9 mouse cellular contexts compared by ENCODE assay signal in genomic region chr13:23310036-23310435, GRCm38 (mm10). TPM values are rescaled to one million over a fixed set of nuclear protein-coding genes. Genes with fewer than 3 reads are reported as not detected.
DNase-seq lines count a peak whose midpoint lies in the region; ATAC-seq lines count a peak whose summit lies in the region.
"Had no signal": no experiment of that assay in that cellular context is flagged by ENCODE, and none has a peak within 500 bp of the region (broad histone marks: within the 10 kb centered on the region; RNA-seq: fewer than 3 reads in every experiment).

No protein-coding gene starts in this region.

- 2% methylated on average over 11 of the region's 11 CpGs for WGBS in kidney, embryonic 16.5 days
- WGBS in embryonic facial prominence, embryonic 13.5 days, result 3% methylated on average over 11 of the region's 11 CpGs
- 2% methylated on average over 11 of the region's 11 CpGs for WGBS in limb, embryonic 10.5 days
- 2% methylated on average over 11 of the region's 11 CpGs for WGBS in neural tube, embryonic 14.5 days

- no peak for ATAC-seq in kidney, embryonic 16.5 days (ENCODE audit: low FRiP score, low TSS enrichment)
- no peak for ATAC-seq in embryonic facial prominence, embryonic 13.5 days (ENCODE audit: insufficient number of reproducible peaks, insufficient read depth, low FRiP score, low TSS enrichment, low read depth)
- ATAC-seq in neural tube, embryonic 14.5 days (ENCODE audit: low read depth), result no peak

- peak overlapping the region; percentile 53 for H3K4me2 ChIP-seq in kidney, embryonic 16.5 days (replicated peaks; ENCODE audit: low read depth, low read length)
- H3K4me2 ChIP-seq in embryonic facial prominence, embryonic 13.5 days, result peak overlapping the region; percentile 71
- H3K4me2 ChIP-seq in neural tube, embryonic 14.5 days (ENCODE audit: low read depth, low read length), result peak overlapping the region; percentile 46; the same call in 1 of the 2 replicates

- H3K27ac ChIP-seq in kidney, embryonic 16.5 days (ENCODE audit: low read length), result no peak overlapping the region
- no peak overlapping the region for H3K27ac ChIP-seq in embryonic facial prominence, embryonic 13.5 days
- H3K27ac ChIP-seq in limb, embryonic 10.5 days, result no peak overlapping the region
- H3K27ac ChIP-seq in neural tube, embryonic 14.5 days (ENCODE audit: low read depth, low read length), result no peak overlapping the region

- H3K9me3 ChIP-seq in kidney, embryonic 16.5 days (ENCODE audit: low read length), result no peaks in the 10 kb centered on the region
- H3K9me3 ChIP-seq in embryonic facial prominence, embryonic 13.5 days, result no peaks in the 10 kb centered on the region
- no peaks in the 10 kb centered on the region for H3K9me3 ChIP-seq in limb, embryonic 10.5 days (replicated peaks)
- H3K9me3 ChIP-seq in neural tube, embryonic 14.5 days (ENCODE audit: control insufficient read depth, low read length), result no peaks in the 10 kb centered on the region

- peaks cover 57% of the 10 kb centered on the region for H3K27me3 ChIP-seq in kidney, embryonic 16.5 days (ENCODE audit: insufficient read depth, low read length)
- peaks cover 87% of the 10 kb centered on the region for H3K27me3 ChIP-seq in embryonic facial prominence, embryonic 13.5 days
- H3K27me3 ChIP-seq in limb, embryonic 10.5 days (ENCODE audit: low read depth, poor library complexity, severe bottlenecking), result peaks cover 53% of the 10 kb centered on the region
- H3K27me3 ChIP-seq in neural tube, embryonic 14.5 days (ENCODE audit: control insufficient read depth, insufficient read depth, low read length), result peaks cover 36% of the 10 kb centered on the region

- DNase-seq in kidney, adult 9 months, result no peak
- DNase-seq in limb, embryonic 10.5 days (ENCODE audit: low spot score), result peak; percentile 49
- no peak for DNase-seq in right cerebral cortex, adult 18-20 months
- DNase-seq in right cerebral cortex, adult 2 months (ENCODE audit: low spot score in 2 of 2), result no peak
- no peak for DNase-seq in cerebellum, postnatal 25 days
- DNase-seq: thymus, adult 18-20 months had no signal

- H3K9ac ChIP-seq in kidney, embryonic 16.5 days (replicated peaks; ENCODE audit: low read length), result no peak overlapping the region
- no peak overlapping the region for H3K9ac ChIP-seq in embryonic facial prominence, embryonic 13.5 days
- no peak overlapping the region for H3K9ac ChIP-seq in neural tube, embryonic 14.5 days (replicated peaks; ENCODE audit: low read depth, low read length)

- H3K4me1 ChIP-seq in kidney, embryonic 16.5 days (ENCODE audit: insufficient read depth, low read length), result peaks cover 28% of the 10 kb centered on the region
- peaks cover 31% of the 10 kb centered on the region for H3K4me1 ChIP-seq in embryonic facial prominence, embryonic 13.5 days
- peaks cover 19% of the 10 kb centered on the region for H3K4me1 ChIP-seq in limb, embryonic 10.5 days
- 0 out of 2 replicates have a peak, but pooled peaks cover 5% of the 10 kb centered on the region for H3K4me1 ChIP-seq in neural tube, embryonic 14.5 days (ENCODE audit: control insufficient read depth, insufficient read depth, low read length)

- H3K4me3 ChIP-seq in kidney, embryonic 16.5 days (ENCODE audit: low read length), result peak overlapping the region; percentile 45
- H3K4me3 ChIP-seq in embryonic facial prominence, embryonic 13.5 days, result peak overlapping the region; percentile 44
- peak overlapping the region; percentile 61 for H3K4me3 ChIP-seq in limb, embryonic 10.5 days
- no peak overlapping the region for H3K4me3 ChIP-seq in neural tube, embryonic 14.5 days (ENCODE audit: low read depth, low read length)

- H3K36me3 ChIP-seq in kidney, embryonic 16.5 days (ENCODE audit: insufficient read depth, low read length), result no peaks in the 10 kb centered on the region
- no peaks in the 10 kb centered on the region for H3K36me3 ChIP-seq in embryonic facial prominence, embryonic 13.5 days
- H3K36me3 ChIP-seq in limb, embryonic 10.5 days, result no peaks in the 10 kb centered on the region
- H3K36me3 ChIP-seq in neural tube, embryonic 14.5 days (ENCODE audit: control insufficient read depth, insufficient read depth, low read length), result no peaks in the 10 kb centered on the region

RNA-seq across cellular contexts. Expression of gene Zfp322a, which starts 59.0 kb away (rescaled TPM):
- polyA plus RNA-seq in kidney, embryonic 16.5 days (2015; fragmentation: Nextera tagmentation; extraction: Ambion mirVana), result 49.9 and 54.0 TPM in 2 replicates
- polyA plus RNA-seq in embryonic facial prominence, embryonic 13.5 days (2015; fragmentation: Nextera tagmentation; extraction: Ambion mirVana), result 60.5 and 63.8 TPM in 2 replicates
- 55.7 and 69.0 TPM in 2 replicates for polyA plus RNA-seq in limb, embryonic 10.5 days (2016; fragmentation: Nextera tagmentation; extraction: Ambion mirVana)
- 51.9 and 59.8 TPM in 2 replicates for polyA plus RNA-seq in neural tube, embryonic 14.5 days (2014; fragmentation: Nextera tagmentation; extraction: Ambion mirVana)
